Mouse (Mus musculus) induced T-regulatory cell, adult 2 months (primary cell): ENCODE measurements at regions not wholly inside any gene's neighbourhood (a gene's known extent, or its start where the extent isn't known, plus 50 kb on each side); places are given as distances from the start of the nearest gene placed in this dataset.
A peak's percentile ranks its signal among the peaks of the same experiment; 100 is the strongest.

Source experiments
- DNase-seq: peaks from one replicate; pipeline ENCODE4 v3.0.0-alpha.2; 2012; ENCODE audit warnings: low read depth

- no peak for DNase-seq
Observed at GRCm38 (mm10) chr15:96944741-96945140, 111.0 kb downstream of the Slc38a4 start.

- peak; percentile 11 for DNase-seq
Observed at GRCm38 (mm10) chr15:96942651-96943050, 113.1 kb downstream of the Slc38a4 start.

DNA sequence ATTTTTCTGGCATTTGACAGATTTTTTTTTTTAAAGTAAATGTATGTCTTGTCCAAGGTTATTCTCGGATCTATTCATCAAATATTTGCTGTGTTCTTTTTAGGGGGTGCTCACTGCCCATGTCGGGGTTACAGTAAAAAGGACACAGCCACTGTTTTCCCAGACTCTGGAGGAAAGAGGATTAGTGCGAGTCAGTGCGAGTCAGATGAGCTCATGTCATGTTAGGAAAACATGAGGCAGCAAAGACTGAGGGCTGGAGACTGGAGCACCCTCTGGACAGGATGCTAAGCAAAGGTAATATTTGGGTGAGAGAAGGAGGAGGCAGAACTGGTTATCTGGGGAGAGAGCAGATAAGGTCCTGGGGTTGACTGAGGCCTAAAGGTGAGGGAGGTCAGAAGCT lies 117.3 kb downstream of the Slc38a4 start:
- DNase-seq = no peak

- DNase-seq = no peak
Observed at GRCm38 (mm10) chr15:96937623-96938022, 118.1 kb downstream of the Slc38a4 start.

- DNase-seq = peak; percentile 95
Observed at GRCm38 (mm10) chr15:96936705-96937346, 118.9 kb downstream of the Slc38a4 start.

- no peak for DNase-seq
Observed at GRCm38 (mm10) chr15:96936216-96936615, 119.5 kb downstream of the Slc38a4 start.

GRCm38 (mm10) chr15:96933451-96933850 lies 122.3 kb downstream of the Slc38a4 start:
- DNase-seq = no peak

GRCm38 (mm10) chr15:96930531-96930930 lies 125.2 kb downstream of the Slc38a4 start:
- no peak for DNase-seq

DNA sequence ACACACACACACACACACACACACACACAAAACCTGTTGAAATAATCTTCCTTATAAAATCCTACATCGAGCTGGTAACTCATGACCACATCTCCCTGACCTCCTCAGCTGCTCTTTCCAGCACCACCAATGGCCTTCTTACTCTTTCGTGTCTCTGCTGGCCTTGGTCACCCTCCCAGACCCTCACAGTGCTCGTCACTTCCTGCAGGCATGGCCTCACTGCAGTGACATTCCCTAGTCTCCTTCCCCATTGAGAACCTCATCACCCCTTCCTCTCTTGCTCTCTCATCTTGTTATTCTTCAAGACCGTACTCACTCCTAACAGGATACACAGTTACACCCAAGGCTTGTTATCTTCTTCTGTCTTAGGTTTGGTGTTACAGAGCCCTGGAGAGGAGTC lies 126.0 kb downstream of the Slc38a4 start:
- DNase-seq = no peak

DNA sequence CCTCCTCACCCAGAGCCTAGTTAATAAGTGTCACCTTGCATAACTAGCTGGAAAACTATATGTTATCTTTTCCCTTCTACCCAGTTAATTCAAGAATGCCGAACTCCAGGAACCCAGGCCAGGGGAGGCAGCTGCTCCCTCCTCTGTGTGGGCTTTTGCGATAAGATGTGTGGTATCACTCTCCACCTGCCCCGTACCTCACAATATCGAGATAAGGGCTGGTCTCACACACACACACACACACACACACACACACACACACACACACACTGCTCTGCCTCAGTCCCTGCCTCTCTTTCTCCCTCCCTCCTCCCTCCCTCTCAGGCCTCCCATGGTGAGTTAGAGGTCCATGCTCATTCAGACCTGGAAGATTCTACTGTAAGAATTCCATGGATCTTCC lies 127.1 kb downstream of the Slc38a4 start:
- DNase-seq = no peak

GRCm38 (mm10) chr15:96927674-96928073 lies 128.1 kb downstream of the Slc38a4 start:
- no peak for DNase-seq

DNA sequence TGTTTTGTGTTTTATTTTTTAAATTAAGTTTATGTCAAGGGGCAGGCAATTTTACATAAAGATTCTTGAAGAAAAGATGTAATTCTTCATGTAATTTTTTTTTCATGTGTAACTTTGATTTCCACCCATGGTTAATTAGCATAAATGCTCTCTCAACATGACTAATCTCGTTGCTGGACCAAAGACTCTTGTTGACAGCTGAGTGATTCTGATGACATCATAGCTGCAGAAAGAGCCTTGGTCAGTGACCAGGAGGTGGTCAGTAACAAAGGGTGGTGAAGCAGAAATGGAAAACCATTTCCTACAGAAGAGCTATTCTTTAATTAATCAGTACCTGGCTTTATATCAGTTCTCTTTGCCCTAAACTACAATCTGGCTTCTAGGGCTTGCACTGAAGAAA lies 129.1 kb downstream of the Slc38a4 start:
- DNase-seq = no peak

DNA sequence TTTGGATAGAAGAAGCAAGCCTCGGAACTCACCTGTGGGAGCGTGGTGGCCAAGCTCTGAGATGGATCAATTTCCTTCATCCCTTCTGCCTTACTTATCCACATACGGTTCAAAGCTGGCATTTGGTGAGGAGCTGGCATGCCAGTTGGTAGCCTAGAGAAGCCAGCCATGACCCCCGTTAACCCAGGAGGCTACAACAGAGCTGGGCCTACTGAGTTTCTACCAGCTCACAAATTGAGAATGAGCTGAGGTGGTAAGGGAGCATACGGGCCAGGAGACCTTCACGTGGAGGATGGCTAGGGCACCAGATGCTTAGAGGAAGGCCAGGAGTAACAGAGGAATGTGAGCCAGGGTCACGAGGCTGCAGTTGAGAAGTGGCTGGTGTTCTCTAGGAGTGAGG lies 139.2 kb downstream of the Slc38a4 start:
- DNase-seq = no peak

GRCm38 (mm10) chr15:96915544-96915943 lies 140.2 kb downstream of the Slc38a4 start:
- no peak for DNase-seq

DNA sequence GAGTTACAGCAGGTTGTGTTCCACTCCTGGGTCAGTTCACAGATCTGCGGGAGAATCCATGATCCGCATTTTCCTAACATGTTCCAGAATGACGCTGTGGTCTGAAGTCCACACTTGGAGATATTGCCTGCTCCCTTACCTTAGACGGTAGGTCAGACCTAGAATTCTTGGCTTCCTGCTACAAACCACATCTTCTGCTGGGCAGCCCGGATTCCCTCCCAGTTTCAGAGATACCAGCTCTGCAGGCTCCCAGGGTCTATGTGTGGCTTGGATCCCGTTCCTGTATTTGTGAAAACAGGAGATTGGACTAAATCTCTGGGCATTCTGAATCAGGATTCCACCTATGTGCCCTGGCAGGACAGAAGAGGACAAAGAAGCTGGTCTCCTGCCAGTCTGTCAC lies 140.8 kb downstream of the Slc38a4 start:
- DNase-seq = no peak

DNA sequence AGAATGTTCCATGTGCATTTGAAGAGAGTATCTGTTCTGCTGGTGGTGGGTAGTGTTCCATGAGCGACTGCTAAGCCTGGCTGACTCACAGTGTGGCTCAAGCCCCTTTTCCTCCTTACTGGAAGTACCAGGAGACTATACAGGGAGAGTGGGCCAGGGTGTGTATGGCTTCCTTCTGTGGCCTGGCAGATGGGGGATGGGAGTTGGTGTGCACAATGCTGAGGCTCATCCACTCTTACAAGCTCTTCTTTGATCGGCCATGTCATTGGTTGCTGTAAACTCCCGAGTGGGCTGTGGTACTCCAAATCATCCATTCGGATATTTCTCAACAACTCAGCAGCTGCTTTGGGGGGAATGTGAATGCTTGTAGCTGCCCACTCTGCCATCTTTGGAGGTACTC lies 150.2 kb downstream of the Slc38a4 start:
- DNase-seq = no peak

DNA sequence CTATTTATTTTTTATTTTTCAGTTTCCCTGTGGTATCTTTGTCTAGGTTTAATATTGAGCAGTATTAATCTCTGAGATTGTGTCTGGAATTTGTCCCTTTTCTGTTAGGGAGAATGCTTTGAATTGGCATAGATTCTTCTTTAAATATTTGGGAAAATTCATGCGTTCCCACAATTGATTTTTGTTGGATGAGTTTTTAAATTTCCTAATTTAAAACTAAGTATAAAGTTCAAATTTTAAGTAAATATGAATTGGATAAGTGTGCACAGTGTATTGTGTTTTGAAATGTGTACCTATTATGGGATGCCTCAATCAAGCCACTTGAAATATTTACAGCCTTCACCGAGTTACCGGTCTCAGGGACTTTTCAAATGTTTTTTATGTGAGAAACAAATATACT lies 152.3 kb downstream of the Slc38a4 start:
- DNase-seq = no peak

- DNase-seq = no peak
Observed at GRCm38 (mm10) chr15:96902781-96903180, 153.0 kb downstream of the Slc38a4 start.

GRCm38 (mm10) chr15:96901616-96902015 lies 154.1 kb downstream of the Slc38a4 start:
- no peak for DNase-seq

- no peak for DNase-seq
Observed at GRCm38 (mm10) chr15:96898285-96898684, 157.5 kb downstream of the Slc38a4 start.

- no peak for DNase-seq
Observed at GRCm38 (mm10) chr15:96884901-96885300, 170.9 kb downstream of the Slc38a4 start.

DNA sequence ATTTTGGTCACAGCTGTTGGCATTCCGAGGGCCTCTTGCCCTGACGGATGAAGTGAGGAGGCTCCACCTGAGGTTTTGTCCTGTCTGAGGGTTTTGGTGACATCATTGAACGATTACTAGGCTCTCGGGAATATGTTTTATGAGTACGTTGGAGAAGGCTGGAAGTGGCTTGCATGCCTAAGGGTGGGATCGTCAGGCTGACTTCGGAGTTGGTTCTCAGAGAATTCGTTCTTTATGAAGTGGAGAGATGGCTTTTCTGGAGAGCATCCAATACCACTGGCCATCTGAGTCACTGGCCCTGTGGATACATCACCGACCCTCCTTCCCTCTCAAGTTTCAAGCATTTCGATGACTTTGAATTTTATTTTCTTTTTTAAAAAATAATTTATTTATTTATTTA lies 172.0 kb downstream of the Slc38a4 start:
- no peak for DNase-seq

- DNase-seq = no peak
Observed at GRCm38 (mm10) chr15:96882211-96882610, 173.5 kb downstream of the Slc38a4 start.

- DNase-seq = no peak
Observed at GRCm38 (mm10) chr15:96881519-96882170, 174.1 kb downstream of the Slc38a4 start.
